In the genomic region with DNA sequence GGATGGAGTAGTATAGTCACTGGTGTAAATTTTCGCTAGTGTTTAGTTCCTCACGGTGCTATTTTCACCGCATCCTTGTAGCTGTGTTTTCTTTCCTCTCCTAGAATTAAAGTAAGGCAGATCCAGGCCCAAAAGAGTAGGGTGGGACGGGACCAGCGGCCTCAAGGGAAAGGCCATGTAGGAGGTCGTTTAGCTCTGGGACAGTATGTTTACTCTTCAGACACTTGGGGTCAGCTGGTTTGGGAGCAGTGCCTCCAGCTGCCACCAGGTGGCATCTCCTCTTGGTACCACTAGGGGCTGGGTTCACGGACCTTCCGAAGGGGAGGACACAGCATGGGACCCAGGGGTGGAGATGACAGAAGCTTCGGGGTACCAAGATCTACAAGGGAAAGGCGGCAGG, we compare ENCODE assay signal across 8 mouse cellular contexts. TPM values are rescaled to one million over a fixed set of nuclear protein-coding genes. Genes with fewer than 3 reads are reported as not detected.
A peak's percentile ranks its signal among the peaks of the same experiment; 100 is the strongest.
DNase-seq lines count a peak whose midpoint lies in the region; ATAC-seq and TF ChIP-seq lines count a peak whose summit lies in the region.

No protein-coding gene starts in this region.

- DNase-seq in MEL (ENCODE audit: low read depth, low spot score), result peak; percentile 85
- peak; percentile 82 for DNase-seq in cerebellum, adult 8-10 months
- DNase-seq in forelimb bud, embryonic 11.5 days (ENCODE audit: low read depth, low spot score), result peak; percentile 77
- DNase-seq in layer of hippocampus, adult 9-10 months (ENCODE audit: low spot score), result peak; percentile 71
- DNase-seq in ovary, postnatal 10 days (ENCODE audit: low spot score), result peak; percentile 56
- DNase-seq in thymus, postnatal 10 days (ENCODE audit: low spot score in 2 of 2), result peak; percentile 62 to 75

- TF ChIP-seq CTCF in MEL (IDR thresholded peaks at IDR 0.05 in 2 of 3, conservative IDR thresholded peaks at IDR 0.05 in 1 of 3; ENCODE audit: control insufficient read depth in 1 of 3, insufficient read depth in 1 of 3, low read depth in 2 of 3, low read length in 3 of 3, poor library complexity in 1 of 3, severe bottlenecking in 1 of 3), result peak; percentile 84 to 95 (median 87)

- peak overlapping the region; percentile 82 for H3K9ac ChIP-seq in MEL (ENCODE audit: control insufficient read depth, low read depth, low read length, poor library complexity, severe bottlenecking)
- H3K9ac ChIP-seq in lung, embryonic 16.5 days (ENCODE audit: low read length), result peak overlapping the region; percentile 72

- no peaks in the 10 kb centered on the region for H3K9me3 ChIP-seq in MEL (replicated peaks; ENCODE audit: insufficient read depth, low read length)
- no peaks in the 10 kb centered on the region for H3K9me3 ChIP-seq in lung, embryonic 16.5 days (ENCODE audit: control insufficient read depth, low read length)

- peak overlapping the region; percentile 63 for H3K4me2 ChIP-seq in lung, embryonic 16.5 days (ENCODE audit: low read depth, low read length)

- no peak for TF ChIP-seq POLR2A in MEL (IDR thresholded peaks at IDR 0.05; ENCODE audit: control insufficient read depth in 1 of 2, insufficient read depth in 1 of 2, low read depth in 1 of 2, low read length in 2 of 2, poor library complexity in 1 of 2)

- H3K27me3 ChIP-seq in MEL (ENCODE audit: control insufficient read depth in 1 of 2, insufficient read depth in 2 of 2, low read length in 2 of 2), result no peaks in the 10 kb centered on the region
- no peaks in the 10 kb centered on the region for H3K27me3 ChIP-seq in lung, embryonic 16.5 days (ENCODE audit: control insufficient read depth, insufficient read depth, low read depth, low read length)

- TF ChIP-seq EP300 in MEL (IDR thresholded peaks at IDR 0.05; ENCODE audit: low read depth in 1 of 2, low read length in 2 of 2), result no peak

- 2% methylated on average over 10 of the region's 10 CpGs for WGBS in lung, embryonic 16.5 days

- H3K27ac ChIP-seq in MEL (ENCODE audit: control insufficient read depth, low read depth, low read length), result peak overlapping the region; percentile 54
- H3K27ac ChIP-seq in lung, embryonic 16.5 days (ENCODE audit: low read length), result peak overlapping the region; percentile 75

- ATAC-seq in hematopoietic stem cell, adult 5-6 weeks (replicated peaks in 1 of 2; ENCODE audit: insufficient read depth in 1 of 2, low FRiP score in 2 of 2, low TSS enrichment in 1 of 2, low read depth in 1 of 2, poor library complexity in 2 of 2, severe bottlenecking in 2 of 2), result peak; percentile 81 to 89
- ATAC-seq in lung, embryonic 16.5 days (ENCODE audit: low read depth), result peak; percentile 66

- peaks cover 9% of the 10 kb centered on the region for H3K79me2 ChIP-seq in MEL (ENCODE audit: control insufficient read depth, insufficient read depth, low read length, poor library complexity)

- H3K4me3 ChIP-seq in MEL (ENCODE audit: control insufficient read depth in 1 of 2, insufficient read depth in 1 of 2, low read depth in 2 of 2, low read length in 2 of 2), result peak overlapping the region; percentile 80
- peak overlapping the region; percentile 66 for H3K4me3 ChIP-seq in lung, embryonic 16.5 days (ENCODE audit: low read length)

- H3K4me1 ChIP-seq in MEL (ENCODE audit: control insufficient read depth in 1 of 2, insufficient read depth in 2 of 2, low read length in 2 of 2), result peaks cover 3 to 25% of the 10 kb centered on the region in 2 experiments; a peak in 3 of 4 replicates
- peaks cover 37% of the 10 kb centered on the region for H3K4me1 ChIP-seq in lung, embryonic 16.5 days (replicated peaks; ENCODE audit: control insufficient read depth, insufficient read depth, low read length)

- peaks cover 0 to 26% of the 10 kb centered on the region in 2 experiments; a peak in 3 of 4 replicates for H3K36me3 ChIP-seq in MEL (ENCODE audit: control insufficient read depth in 1 of 2, insufficient read depth in 2 of 2, low read length in 2 of 2)
- peaks cover 24% of the 10 kb centered on the region for H3K36me3 ChIP-seq in lung, embryonic 16.5 days (ENCODE audit: control insufficient read depth, insufficient read depth, low read length)

- peak; percentile 25 for TF ChIP-seq RAD21 in MEL (IDR thresholded peaks at IDR 0.05; ENCODE audit: low read depth, low read length)

TF ChIP-seq in MEL, 35 proteins besides CTCF, POLR2A, EP300 and RAD21:
- TF ChIP-seq BHLHE40 (IDR thresholded peaks at IDR 0.05; ENCODE audit: borderline replicate concordance, low read depth, low read length), result no peak; the same call in 1 of the 2 replicates
- no peak for TF ChIP-seq GATA1 (IDR thresholded peaks at IDR 0.05; ENCODE audit: low read depth, low read length)
- TF ChIP-seq KAT2A (conservative IDR thresholded peaks at IDR 0.05; ENCODE audit: low read depth, low read length), result no peak
- TF ChIP-seq USF1 (IDR thresholded peaks at IDR 0.05; ENCODE audit: low read depth, low read length), result peak; percentile 57
- TF ChIP-seq MAZ (IDR thresholded peaks at IDR 0.05; ENCODE audit: low read depth, low read length), result peak; percentile 81; the same call in 1 of the 2 replicates
- TF ChIP-seq ZMIZ1 (IDR thresholded peaks at IDR 0.05; ENCODE audit: low read depth, low read length), result 0 out of 2 replicates have a peak, but pooled peaks have one; percentile 51
- peak; percentile 62 for TF ChIP-seq MXI1 (IDR thresholded peaks at IDR 0.05; ENCODE audit: low read depth, low read length)
- TF ChIP-seq JUND (IDR thresholded peaks at IDR 0.05; ENCODE audit: low read depth, low read length), result no peak
- 0 out of 2 replicates have a peak, but pooled peaks have one; percentile 5 for TF ChIP-seq NRF1 (IDR thresholded peaks at IDR 0.05; ENCODE audit: insufficient read depth, low read depth, low read length, poor library complexity, severe bottlenecking)
- TF ChIP-seq CHD2 (IDR thresholded peaks at IDR 0.05; ENCODE audit: low read length), result 0 out of 2 replicates have a peak, but pooled peaks have one; percentile 14
- peak; percentile 69 for TF ChIP-seq SMC3 (IDR thresholded peaks at IDR 0.05; ENCODE audit: low read depth, low read length)
- TF ChIP-seq CHD1 (IDR thresholded peaks at IDR 0.05; ENCODE audit: low read depth, low read length), result 0 out of 2 replicates have a peak, but pooled peaks have one; percentile 39
- TF ChIP-seq MAX (IDR thresholded peaks at IDR 0.05; ENCODE audit: low read length), result peak; percentile 48; the same call in 1 of the 2 replicates
TF ChIP-seq in MEL: peak in this region for 9.

RNA-seq across cellular contexts. Expression of gene Cldn15, which starts 3.9 kb away (rescaled TPM):
- 1.0 and 1.2 TPM in 2 replicates for total RNA-seq in MEL (2012; rRNA removed)
- 1 to 10 TPM in 1 of 2 experiments, not detected in 1; 2.1 TPM for polyA plus RNA-seq in MEL (2012; ENCODE audit: insufficient read depth in 1 of 2, insufficient read length in 2 of 2, low read depth in 1 of 2, low replicate concordance in 2 of 2, missing spikeins in 1 of 2)
- total RNA-seq in hematopoietic stem cell, adult 5-6 weeks (2017), result 0.40 and 9.1 TPM in 2 replicates
- polyA plus RNA-seq in lung, embryonic 16.5 days (2015; fragmentation: Nextera tagmentation; extraction: Ambion mirVana), result 5.1 and 6.2 TPM in 2 replicates

RNA-seq across cellular contexts. Expression of gene Fis1, which starts 9.4 kb away (rescaled TPM):
- total RNA-seq in MEL (2012; rRNA removed), result 151 and 164 TPM in 2 replicates
- 100 to 1,000 TPM in 1 of 2 experiments, not detected in 1; 184 TPM for polyA plus RNA-seq in MEL (2012; ENCODE audit: insufficient read depth in 1 of 2, insufficient read length in 2 of 2, low read depth in 1 of 2, low replicate concordance in 2 of 2, missing spikeins in 1 of 2)
- total RNA-seq in hematopoietic stem cell, adult 5-6 weeks (2017), result 56.8 and 146 TPM in 2 replicates
- polyA plus RNA-seq in lung, embryonic 16.5 days (2015; fragmentation: Nextera tagmentation; extraction: Ambion mirVana), result 286 and 300 TPM in 2 replicates

RNA-seq across cellular contexts. Expression of gene Plod3, which starts 24.3 kb away (rescaled TPM):
- total RNA-seq in MEL (2012; rRNA removed), result 47.3 and 56.0 TPM in 2 replicates
- 10 to 100 TPM in 1 of 2 experiments, not detected in 1; 62.8 TPM for polyA plus RNA-seq in MEL (2012; ENCODE audit: insufficient read depth in 1 of 2, insufficient read length in 2 of 2, low read depth in 1 of 2, low replicate concordance in 2 of 2, missing spikeins in 1 of 2)
- 33.3 and 37.8 TPM in 2 replicates for total RNA-seq in hematopoietic stem cell, adult 5-6 weeks (2017)
- 56.1 and 63.0 TPM in 2 replicates for polyA plus RNA-seq in lung, embryonic 16.5 days (2015; fragmentation: Nextera tagmentation; extraction: Ambion mirVana)

RNA-seq across cellular contexts. Expression of gene Znhit1, which starts 25.3 kb away (rescaled TPM):
- 51.8 and 56.6 TPM in 2 replicates for total RNA-seq in MEL (2012; rRNA removed)
- 100 to 1,000 TPM in 1 of 2 experiments, not detected in 1; 123 TPM for polyA plus RNA-seq in MEL (2012; ENCODE audit: insufficient read depth in 1 of 2, insufficient read length in 2 of 2, low read depth in 1 of 2, low replicate concordance in 2 of 2, missing spikeins in 1 of 2)
- 14.8 and 38.6 TPM in 2 replicates for total RNA-seq in hematopoietic stem cell, adult 5-6 weeks (2017)
- polyA plus RNA-seq in lung, embryonic 16.5 days (2015; fragmentation: Nextera tagmentation; extraction: Ambion mirVana), result 113 and 115 TPM in 2 replicates

RNA-seq across cellular contexts. Expression of gene Ift22, which starts 54.6 kb away (rescaled TPM):
- total RNA-seq in MEL (2012; rRNA removed), result 15.6 and 19.8 TPM in 2 replicates
- 10 to 100 TPM in 1 of 2 experiments, not detected in 1; 78.1 TPM for polyA plus RNA-seq in MEL (2012; ENCODE audit: insufficient read depth in 1 of 2, insufficient read length in 2 of 2, low read depth in 1 of 2, low replicate concordance in 2 of 2, missing spikeins in 1 of 2)
- total RNA-seq in hematopoietic stem cell, adult 5-6 weeks (2017), result 7.3 and 12.8 TPM in 2 replicates
- polyA plus RNA-seq in lung, embryonic 16.5 days (2015; fragmentation: Nextera tagmentation; extraction: Ambion mirVana), result 92.8 and 93.7 TPM in 2 replicates

Comparison
In these comparisons a context has a peak if more than half of its experiments do, and no peak if none do; other contexts are left out.
1. Peak in every context shown above with its lines: DNase-seq, ATAC-seq, H3K4me3 ChIP-seq and H3K27ac ChIP-seq.